Mouse (Mus musculus) sigmoid colon, adult 10 weeks (tissue): ENCODE data around the gene Gm10330. TPM values are rescaled to one million over a fixed set of nuclear protein-coding genes. Genes with fewer than 3 reads are reported as not detected.

Experiments
- polyA plus RNA-seq: library from polyadenylated mRNA; stranded (reverse); fragments of 350-450 nt; fragmentation: Illumina TruSeq; extraction: RNeasy Lipid Tissue Mini Kit (QIAGEN cat#74804); gene quantifications from one replicate; pipeline ENCODE4 v1.2.3, GENCODE M21; 2014; ENCODE audit warnings: low read depth, low replicate concordance

The Gm10330 gene
- polyA plus RNA-seq, result 1.1 TPM

DNA sequence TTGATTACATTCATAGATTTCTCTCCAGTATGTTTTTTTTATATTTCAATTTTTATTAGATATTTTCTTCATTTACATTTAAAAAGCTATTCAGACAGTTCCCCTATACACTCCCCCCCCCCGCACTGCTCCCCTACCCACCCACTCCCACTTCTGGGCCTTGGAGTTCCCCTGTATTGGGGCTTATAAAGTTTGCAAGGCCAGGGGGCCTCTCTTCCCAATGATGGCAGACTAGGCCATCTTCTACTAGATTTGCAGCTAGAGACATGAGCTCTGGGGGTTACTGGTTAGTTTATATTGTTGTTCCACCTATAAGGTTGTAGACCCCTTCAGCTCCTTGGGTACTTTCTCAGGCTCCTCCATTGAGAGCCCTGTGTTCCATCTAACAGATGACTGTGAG, at the start of gene Gm10330:
Gene Gm10330, minus strand, starts transcription at position 101 of the 400 bp plus-strand sequence.

